Mouse (Mus musculus): ENCODE results near the gene Gm13420. TPM values are rescaled to one million over a fixed set of nuclear protein-coding genes. Genes with fewer than 3 reads are reported as not detected.

The Gm13420 gene
- polyA plus RNA-seq, 1 experiment from 2014 or later: not detected

GRCm38 (mm10) chr2:29764831-29765230 is 13.3 kb upstream of the Gm13420 start:
- H3K9me3 ChIP-seq: no peaks in the 10 kb centered on the region
- no peak overlapping the region for H3K4me3 ChIP-seq
- no peaks in the 10 kb centered on the region for H3K36me3 ChIP-seq (replicated peaks)
- H3K27ac ChIP-seq: no peak overlapping the region
- peaks cover 20% of the 10 kb centered on the region for H3K27me3 ChIP-seq (ENCODE audit: poor library complexity, severe bottlenecking)
- 2% methylated on average over 1 of the region's 1 CpGs for WGBS
- no peaks in the 10 kb centered on the region for H3K4me1 ChIP-seq
- peak; percentile 71 for DNase-seq (ENCODE audit: extremely low spot score, low spot score)

- no peak for DNase-seq (ENCODE audit: extremely low spot score, low spot score)
- Histone ChIP-seq H3K27ac (no peak overlapping the region), H3K4me1 (peaks cover 12% of the 10 kb centered on the region), H3K27me3 (ENCODE audit: poor library complexity, severe bottlenecking) (peaks cover 34% of the 10 kb centered on the region), H3K4me3 (no peak overlapping the region), H3K36me3 (replicated peaks) (no peaks in the 10 kb centered on the region), H3K9me3 (0 out of 2 replicates have a peak, but pooled peaks cover 4% of the 10 kb centered on the region)
Observed at GRCm38 (mm10) chr2:29755693-29756092, 4.2 kb upstream of the Gm13420 start.

DNA sequence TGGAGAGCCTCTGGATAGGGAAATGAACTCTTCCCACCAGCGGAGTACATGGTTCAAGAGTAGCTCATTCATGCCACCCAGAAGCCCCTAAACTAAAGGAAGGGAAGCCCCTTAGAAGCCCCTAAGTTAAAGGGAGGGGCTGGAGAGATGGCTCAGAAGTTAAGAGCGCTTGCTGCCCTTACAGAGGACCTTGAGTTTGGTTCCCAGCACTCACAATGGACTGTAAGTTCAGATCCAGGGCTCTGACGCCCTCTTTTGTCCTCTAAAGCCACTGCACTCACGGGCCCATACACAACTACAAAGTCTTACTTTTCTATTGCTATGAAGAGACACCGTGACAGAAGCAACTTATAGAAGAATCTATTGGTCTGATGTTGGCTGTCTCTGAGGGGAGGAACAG is 912 bp upstream of the Gm13420 start:
- no peak overlapping the region for H3K4me3 ChIP-seq
- 0 out of 2 replicates have a peak, but pooled peaks cover 4% of the 10 kb centered on the region for H3K9me3 ChIP-seq
- no peak for DNase-seq (ENCODE audit: extremely low spot score, low spot score)
- 91% methylated on average over 5 of the region's 5 CpGs for WGBS
- H3K27me3 ChIP-seq (ENCODE audit: poor library complexity, severe bottlenecking): peaks cover 67% of the 10 kb centered on the region
- H3K27ac ChIP-seq: no peak overlapping the region
- no peaks in the 10 kb centered on the region for H3K36me3 ChIP-seq (replicated peaks)
- peaks cover 17% of the 10 kb centered on the region for H3K4me1 ChIP-seq

DNA sequence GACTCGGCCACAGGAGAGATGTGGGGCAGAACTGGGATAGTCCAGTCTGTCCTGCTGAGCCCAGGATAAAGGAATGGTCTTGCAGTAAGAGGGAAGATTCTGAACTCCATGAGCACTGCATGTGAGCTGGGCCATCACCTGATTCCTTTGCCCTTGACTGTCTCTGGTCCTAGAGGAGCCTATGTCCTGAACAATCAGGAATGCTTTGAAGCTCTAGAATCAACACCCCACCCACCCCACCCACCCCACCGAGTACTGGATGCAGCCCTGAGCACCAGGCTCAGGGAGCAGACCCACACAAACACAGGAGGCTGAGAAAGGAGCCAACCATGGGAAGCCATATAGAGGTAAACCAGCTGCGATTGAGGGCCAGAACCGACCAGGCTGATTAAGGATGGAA is 3.0 kb downstream of the Gm13420 start:
- H3K4me3 ChIP-seq: no peak overlapping the region
- WGBS: 84% methylated on average over 4 of the region's 4 CpGs
- peaks cover 22% of the 10 kb centered on the region for H3K4me1 ChIP-seq
- DNase-seq (ENCODE audit: extremely low spot score, low spot score): no peak
- H3K27ac ChIP-seq: no peak overlapping the region
- no peaks in the 10 kb centered on the region for H3K36me3 ChIP-seq (replicated peaks)
- H3K27me3 ChIP-seq (ENCODE audit: poor library complexity, severe bottlenecking): peaks cover 88% of the 10 kb centered on the region
- 0 out of 2 replicates have a peak, but pooled peaks cover 4% of the 10 kb centered on the region for H3K9me3 ChIP-seq

GRCm38 (mm10) chr2:29747852-29748251 is 3.6 kb downstream of the Gm13420 start:
- Histone ChIP-seq H3K36me3 (replicated peaks) (no peaks in the 10 kb centered on the region), H3K9me3 (0 out of 2 replicates have a peak, but pooled peaks cover 4% of the 10 kb centered on the region), H3K27ac (no peak overlapping the region), H3K27me3 (ENCODE audit: poor library complexity, severe bottlenecking) (peaks cover 81% of the 10 kb centered on the region), H3K4me3 (peak overlapping the region; percentile 49; the same call in 1 of the 2 replicates), H3K4me1 (peaks cover 22% of the 10 kb centered on the region)
- DNase-seq (ENCODE audit: extremely low spot score, low spot score): no peak
- 54% methylated on average over 5 of the region's 5 CpGs for WGBS

- Histone ChIP-seq H3K36me3 (replicated peaks) (no peaks in the 10 kb centered on the region), H3K9me3 (0 out of 2 replicates have a peak, but pooled peaks cover under 1% of the 10 kb centered on the region), H3K27ac (peak overlapping the region; percentile 49; the same call in 1 of the 2 replicates), H3K4me1 (peaks cover 22% of the 10 kb centered on the region), H3K4me3 (peak overlapping the region; percentile 49), H3K27me3 (ENCODE audit: poor library complexity, severe bottlenecking) (peaks cover 75% of the 10 kb centered on the region)
- no peak for DNase-seq (ENCODE audit: extremely low spot score, low spot score)
- 5% methylated on average over 50 of the region's 50 CpGs for WGBS
Observed at GRCm38 (mm10) chr2:29747188-29747782, 4.2 kb downstream of the Gm13420 start.

- H3K27me3 ChIP-seq (ENCODE audit: poor library complexity, severe bottlenecking): peaks cover 45% of the 10 kb centered on the region
- H3K27ac ChIP-seq: no peak overlapping the region
- no peak overlapping the region for H3K4me3 ChIP-seq
- DNase-seq (ENCODE audit: extremely low spot score, low spot score): no peak
- peaks cover 14% of the 10 kb centered on the region for H3K36me3 ChIP-seq (replicated peaks)
- peaks cover 7% of the 10 kb centered on the region for H3K4me1 ChIP-seq
- WGBS: 91% methylated on average over 6 of the region's 6 CpGs
- no peaks in the 10 kb centered on the region for H3K9me3 ChIP-seq
Observed at GRCm38 (mm10) chr2:29744256-29744655, 7.2 kb downstream of the Gm13420 start.

GRCm38 (mm10) chr2:29741207-29741606 is 10.3 kb downstream of the Gm13420 start:
- 93% methylated on average over 6 of the region's 6 CpGs for WGBS
- Histone ChIP-seq H3K4me3 (no peak overlapping the region), H3K27me3 (ENCODE audit: poor library complexity, severe bottlenecking) (peaks cover 15% of the 10 kb centered on the region), H3K9me3 (no peaks in the 10 kb centered on the region), H3K27ac (no peak overlapping the region), H3K4me1 (no peaks in the 10 kb centered on the region), H3K36me3 (replicated peaks) (peaks cover 45% of the 10 kb centered on the region)
- no peak for DNase-seq (ENCODE audit: extremely low spot score, low spot score)

GRCm38 (mm10) chr2:29739368-29739767 is 12.1 kb downstream of the Gm13420 start:
- Histone ChIP-seq H3K9me3 (no peaks in the 10 kb centered on the region), H3K27ac (no peak overlapping the region), H3K36me3 (replicated peaks) (peaks cover 63% of the 10 kb centered on the region), H3K27me3 (ENCODE audit: poor library complexity, severe bottlenecking) (no peaks in the 10 kb centered on the region), H3K4me3 (no peak overlapping the region), H3K4me1 (no peaks in the 10 kb centered on the region)
- no peak for DNase-seq (ENCODE audit: extremely low spot score, low spot score)
- 82% methylated on average over 5 of the region's 5 CpGs for WGBS

DNA sequence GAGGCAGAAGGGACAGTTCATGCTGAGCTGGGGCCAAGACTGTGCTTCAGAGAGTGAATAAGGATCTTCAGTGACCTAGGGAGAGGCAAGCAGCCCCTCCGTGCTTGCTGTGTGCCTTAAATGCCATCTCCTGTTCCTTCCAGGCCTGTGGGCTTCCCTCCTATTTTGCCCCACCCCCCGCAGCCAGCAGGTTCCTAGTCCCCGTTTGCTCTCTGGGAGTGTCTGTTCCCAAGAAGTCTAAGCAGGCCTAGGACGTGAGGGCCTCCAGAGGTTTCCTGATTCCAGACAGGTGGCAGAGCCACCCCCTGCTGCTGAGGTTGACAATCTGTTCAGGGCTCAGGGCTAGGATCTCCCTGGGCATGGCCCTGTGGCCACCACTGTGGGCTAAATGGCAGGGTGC is 12.7 kb downstream of the Gm13420 start:
- Histone ChIP-seq H3K27me3 (ENCODE audit: poor library complexity, severe bottlenecking) (no peaks in the 10 kb centered on the region), H3K4me1 (no peaks in the 10 kb centered on the region), H3K9me3 (no peaks in the 10 kb centered on the region), H3K4me3 (no peak overlapping the region), H3K27ac (no peak overlapping the region), H3K36me3 (replicated peaks) (peaks cover 69% of the 10 kb centered on the region)
- DNase-seq (ENCODE audit: extremely low spot score, low spot score): no peak
- 69% methylated on average over 4 of the region's 4 CpGs for WGBS

DNA sequence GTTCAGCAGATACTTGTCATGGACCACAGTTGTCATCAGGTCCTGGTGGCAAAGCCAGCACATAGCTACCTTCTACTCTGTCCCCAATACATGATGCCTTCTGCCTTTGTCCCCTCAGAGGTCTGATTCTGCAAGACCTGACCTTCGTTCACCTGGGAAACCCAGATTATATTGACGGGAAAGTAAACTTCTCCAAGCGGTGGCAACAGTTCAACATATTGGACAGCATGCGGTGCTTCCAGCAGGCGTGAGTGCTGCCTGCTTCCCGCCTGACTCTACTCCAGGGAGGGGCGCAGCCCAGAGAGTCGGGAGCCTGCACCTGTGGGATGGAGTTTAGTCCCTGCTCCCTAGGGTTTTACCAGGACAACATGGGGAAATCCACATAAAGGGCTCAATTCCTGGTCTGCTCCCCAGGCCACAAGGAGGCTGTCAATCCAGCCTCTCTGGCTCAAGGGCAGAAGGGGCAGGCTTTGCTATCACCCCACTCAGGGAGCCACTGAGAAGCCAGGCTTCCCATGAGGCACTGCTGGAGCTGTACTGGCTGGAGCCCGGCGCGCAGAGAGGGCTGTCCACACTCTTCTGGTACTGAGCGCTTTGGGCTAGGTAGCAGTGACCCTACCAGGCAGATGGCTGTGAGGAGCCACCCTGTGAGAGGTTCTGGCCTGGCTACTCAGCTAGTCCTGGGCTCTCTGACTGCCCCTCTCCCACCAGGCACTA is 14.1 kb downstream of the Gm13420 start:
- Histone ChIP-seq H3K27me3 (ENCODE audit: poor library complexity, severe bottlenecking) (no peaks in the 10 kb centered on the region), H3K36me3 (replicated peaks) (peaks cover 83% of the 10 kb centered on the region), H3K4me1 (no peaks in the 10 kb centered on the region), H3K4me3 (no peak overlapping the region), H3K9me3 (no peaks in the 10 kb centered on the region), H3K27ac (no peak overlapping the region)
- DNase-seq (ENCODE audit: extremely low spot score, low spot score): no peak
- 92% methylated on average over 12 of the region's 12 CpGs for WGBS

DNA sequence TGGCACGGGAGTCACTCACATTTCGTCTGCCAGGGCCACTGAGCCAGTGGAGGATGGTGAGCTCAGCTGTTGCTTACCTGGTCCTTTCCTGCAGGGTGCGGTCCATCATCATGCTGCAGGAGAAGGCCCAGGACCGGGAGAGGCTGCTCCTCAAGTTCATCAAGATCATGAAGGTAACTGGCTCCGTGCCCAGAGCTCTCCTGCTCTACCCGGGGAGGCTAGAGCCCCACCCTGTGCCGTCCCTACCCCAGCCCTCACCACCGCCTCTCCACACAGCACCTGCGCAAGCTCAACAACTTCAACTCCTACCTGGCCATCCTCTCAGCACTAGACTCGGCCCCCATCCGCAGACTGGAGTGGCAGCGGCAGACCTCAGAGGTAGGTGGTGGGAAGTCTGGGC is 15.8 kb downstream of the Gm13420 start:
- 94% methylated on average over 12 of the region's 12 CpGs for WGBS
- peaks cover 98% of the 10 kb centered on the region for H3K36me3 ChIP-seq (replicated peaks)
- H3K27ac ChIP-seq: no peak overlapping the region
- no peak overlapping the region for H3K4me3 ChIP-seq
- H3K9me3 ChIP-seq: no peaks in the 10 kb centered on the region
- DNase-seq (ENCODE audit: extremely low spot score, low spot score): no peak
- no peaks in the 10 kb centered on the region for H3K4me1 ChIP-seq
- no peaks in the 10 kb centered on the region for H3K27me3 ChIP-seq (ENCODE audit: poor library complexity, severe bottlenecking)

DNA sequence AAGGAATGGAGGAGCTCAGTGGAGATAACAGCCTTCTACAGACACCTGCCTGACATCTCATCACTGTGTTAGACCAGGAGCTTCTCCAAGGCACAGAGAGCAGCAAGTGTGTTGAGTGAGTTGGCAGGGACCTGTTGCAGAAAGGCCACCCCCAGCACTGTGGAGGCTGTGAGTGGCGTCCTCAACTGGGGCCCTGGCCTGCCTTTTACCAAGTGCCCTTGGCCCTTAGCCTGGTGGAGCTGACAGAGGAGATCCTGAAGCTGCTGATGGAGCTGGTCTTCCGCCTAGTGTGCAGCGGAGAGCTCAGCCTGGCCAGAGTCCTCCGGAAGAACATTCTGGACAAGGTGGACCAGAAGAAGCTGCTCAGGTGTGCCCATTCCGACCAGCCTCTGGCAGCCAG is 18.1 kb downstream of the Gm13420 start:
- H3K4me1 ChIP-seq: no peaks in the 10 kb centered on the region
- H3K36me3 ChIP-seq (replicated peaks): peaks cover 98% of the 10 kb centered on the region
- no peaks in the 10 kb centered on the region for H3K9me3 ChIP-seq
- H3K4me3 ChIP-seq: no peak overlapping the region
- H3K27ac ChIP-seq: no peak overlapping the region
- no peaks in the 10 kb centered on the region for H3K27me3 ChIP-seq (ENCODE audit: poor library complexity, severe bottlenecking)
- no peak for DNase-seq (ENCODE audit: extremely low spot score, low spot score)
- WGBS: 94% methylated on average over 5 of the region's 5 CpGs

Measured in forebrain, embryonic 10.5 days (tissue).